Mouse (Mus musculus): ENCODE results near the gene Shc1. TPM values are rescaled to one million over a fixed set of nuclear protein-coding genes. Genes with fewer than 3 reads are reported as not detected.
"Not testable (repeated sequence)": the region's sequence is repeated elsewhere in the genome, so short reads cannot be mapped to it uniquely, and the experiment has no call there.

The Shc1 gene
- polyA plus RNA-seq, 1 experiment: 18.6 TPM

DNA sequence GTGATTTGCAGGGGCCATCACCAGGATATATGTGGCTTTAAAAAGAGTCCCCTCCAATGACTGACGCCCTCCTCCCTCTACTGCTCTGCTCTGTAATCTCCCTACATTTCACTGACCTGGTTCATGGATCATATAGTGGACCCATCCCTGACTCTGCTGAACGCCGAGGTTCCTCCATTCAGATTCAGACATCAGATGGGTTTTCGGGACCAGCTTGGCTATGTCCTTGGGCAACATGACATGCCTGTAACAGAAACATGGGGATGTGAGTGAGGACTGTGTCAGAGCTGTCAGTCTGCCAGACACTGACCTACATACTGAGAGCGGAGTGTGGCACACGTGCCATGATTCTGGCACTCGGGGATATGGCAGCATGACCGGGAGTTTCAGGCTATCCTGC lies 2.1 kb upstream of the Shc1 start:
- DNase-seq (ENCODE audit: extremely low spot score in 1 of 2, low spot score in 1 of 2): no peak

DNA sequence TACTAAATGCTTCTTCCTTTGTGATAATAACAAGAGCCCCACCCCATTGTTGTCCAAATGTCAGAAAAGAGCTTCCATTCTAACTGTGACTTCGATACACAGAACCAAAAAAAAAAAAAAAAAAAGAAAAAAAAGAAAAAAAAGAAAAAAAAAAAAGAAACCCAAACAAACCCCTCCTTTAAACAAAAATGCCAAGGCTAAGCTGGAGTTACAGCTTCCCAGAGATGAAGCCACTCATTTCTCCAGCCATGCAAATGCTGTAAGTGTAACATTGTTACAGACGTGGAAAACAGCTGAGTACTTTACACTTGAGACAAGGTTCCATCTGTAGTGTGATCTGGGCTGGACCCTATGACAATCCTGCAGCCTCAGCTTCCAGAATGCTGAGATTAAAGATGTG lies 1.1 kb upstream of the Shc1 start:
- DNase-seq (ENCODE audit: extremely low spot score in 1 of 2, low spot score in 1 of 2): no peak

DNA sequence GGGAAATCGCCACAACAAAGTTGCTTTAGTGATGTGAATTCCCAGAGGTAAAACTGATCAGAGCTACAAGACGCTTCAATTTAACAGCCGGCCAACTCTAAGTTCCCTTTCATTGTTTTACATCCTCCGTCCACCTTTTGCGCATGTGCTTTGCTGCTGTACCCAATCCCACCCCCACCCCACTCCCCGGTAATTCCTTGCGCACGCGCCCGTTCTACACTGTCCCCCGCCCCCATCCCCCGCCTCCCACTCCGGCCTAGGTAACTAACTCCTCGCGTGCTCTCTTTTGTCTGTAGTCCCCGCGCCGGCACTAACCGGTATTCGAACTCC lies 438 bp upstream of the Shc1 start:
- DNase-seq (ENCODE audit: extremely low spot score in 1 of 2, low spot score in 1 of 2): no peak

DNA sequence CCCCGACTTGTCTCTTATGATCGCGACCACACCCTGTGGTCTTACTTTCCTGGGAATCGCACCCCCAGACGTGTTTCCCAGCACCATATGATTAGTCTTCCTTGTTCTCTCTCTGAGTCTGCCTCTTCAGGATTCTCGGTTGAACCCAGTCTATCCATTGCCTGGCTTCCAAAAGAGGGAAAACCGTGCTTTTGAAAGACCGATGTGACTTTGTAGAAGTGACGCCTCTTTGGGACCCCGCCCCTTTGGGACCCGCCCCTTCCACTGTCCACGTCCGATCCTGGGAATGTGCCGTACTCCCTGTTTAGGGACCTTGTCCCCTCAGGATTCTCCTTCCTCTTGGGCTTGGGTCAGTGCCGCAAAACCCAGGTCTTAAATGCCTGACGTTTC lies 613 bp downstream of the Shc1 start:
- DNase-seq (ENCODE audit: extremely low spot score in 1 of 2, low spot score in 1 of 2): no peak

GRCm38 (mm10) chr3:89419571-89419970 lies 1.3 kb downstream of the Shc1 start:
- no peak for DNase-seq (ENCODE audit: extremely low spot score in 1 of 2, low spot score in 1 of 2)

GRCm38 (mm10) chr3:89419981-89420380 lies 1.7 kb downstream of the Shc1 start:
- DNase-seq (ENCODE audit: extremely low spot score in 1 of 2, low spot score in 1 of 2): no peak

DNA sequence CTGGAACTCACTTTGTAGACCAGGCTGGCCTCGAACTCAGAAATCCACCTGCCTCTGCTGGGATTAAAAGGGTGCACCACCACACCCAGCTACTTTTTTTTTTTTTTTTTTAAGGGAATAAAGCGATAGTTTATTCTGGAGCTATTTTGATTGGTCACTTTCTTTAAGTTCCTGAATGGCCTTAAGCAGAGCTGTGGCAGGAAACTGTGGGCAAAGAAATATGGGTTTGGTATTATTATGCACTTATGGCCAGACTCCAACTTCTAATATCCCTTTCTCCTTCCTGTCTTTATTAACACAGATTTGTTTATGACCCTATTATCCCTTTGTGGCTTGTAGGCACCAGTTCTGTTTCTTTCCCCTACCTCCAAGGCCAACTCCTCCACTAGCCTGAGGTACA lies 2.2 kb downstream of the Shc1 start:
- DNase-seq (ENCODE audit: extremely low spot score in 1 of 2, low spot score in 1 of 2): no peak

DNA sequence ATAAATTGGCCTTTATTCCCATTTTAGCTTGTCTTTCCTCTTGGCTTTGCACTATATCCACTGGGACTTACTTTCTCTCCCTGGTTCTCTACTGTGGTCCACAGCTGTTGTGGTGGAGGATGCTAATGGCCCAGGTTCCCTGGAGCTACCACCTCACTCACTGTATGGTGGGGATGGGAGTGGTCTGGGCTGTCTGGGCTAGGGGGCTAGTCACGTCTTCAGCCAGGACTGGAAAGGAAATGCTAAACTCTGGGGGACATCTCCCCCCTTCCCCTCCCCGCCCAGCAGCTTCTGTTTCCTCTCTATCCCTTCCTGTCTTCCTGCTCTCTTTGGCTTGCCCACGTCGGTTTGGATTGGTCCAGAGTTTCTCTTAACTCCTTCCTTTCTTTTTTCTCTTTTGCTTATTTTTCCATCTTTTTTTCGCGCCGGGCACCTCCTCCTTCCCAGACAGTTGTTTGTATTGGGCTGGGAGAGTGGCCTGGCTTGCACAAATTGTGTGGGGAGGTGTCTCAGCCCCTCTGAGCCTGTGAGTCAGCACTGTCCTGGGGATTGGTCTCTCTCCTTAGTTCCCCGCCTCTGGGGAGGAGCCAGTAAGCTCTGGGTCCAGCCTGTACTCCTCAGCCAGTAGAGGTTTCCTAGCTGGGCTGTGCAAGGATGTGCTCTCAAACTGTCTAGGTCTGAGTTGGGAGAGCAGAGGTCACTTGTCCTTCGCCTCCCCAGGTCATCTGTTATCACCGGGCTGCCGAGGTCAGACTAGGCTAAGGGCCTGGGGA lies 2.9 kb downstream of the Shc1 start:
- DNase-seq (ENCODE audit: extremely low spot score in 1 of 2, low spot score in 1 of 2): peak; percentile 68 to 77

GRCm38 (mm10) chr3:89421810-89422473 lies 3.7 kb downstream of the Shc1 start:
- no peak for DNase-seq (ENCODE audit: extremely low spot score in 1 of 2, low spot score in 1 of 2)

- no peak for DNase-seq (ENCODE audit: extremely low spot score in 1 of 2, low spot score in 1 of 2)
Observed at GRCm38 (mm10) chr3:89422556-89423205, 4.4 kb downstream of the Shc1 start.

DNA sequence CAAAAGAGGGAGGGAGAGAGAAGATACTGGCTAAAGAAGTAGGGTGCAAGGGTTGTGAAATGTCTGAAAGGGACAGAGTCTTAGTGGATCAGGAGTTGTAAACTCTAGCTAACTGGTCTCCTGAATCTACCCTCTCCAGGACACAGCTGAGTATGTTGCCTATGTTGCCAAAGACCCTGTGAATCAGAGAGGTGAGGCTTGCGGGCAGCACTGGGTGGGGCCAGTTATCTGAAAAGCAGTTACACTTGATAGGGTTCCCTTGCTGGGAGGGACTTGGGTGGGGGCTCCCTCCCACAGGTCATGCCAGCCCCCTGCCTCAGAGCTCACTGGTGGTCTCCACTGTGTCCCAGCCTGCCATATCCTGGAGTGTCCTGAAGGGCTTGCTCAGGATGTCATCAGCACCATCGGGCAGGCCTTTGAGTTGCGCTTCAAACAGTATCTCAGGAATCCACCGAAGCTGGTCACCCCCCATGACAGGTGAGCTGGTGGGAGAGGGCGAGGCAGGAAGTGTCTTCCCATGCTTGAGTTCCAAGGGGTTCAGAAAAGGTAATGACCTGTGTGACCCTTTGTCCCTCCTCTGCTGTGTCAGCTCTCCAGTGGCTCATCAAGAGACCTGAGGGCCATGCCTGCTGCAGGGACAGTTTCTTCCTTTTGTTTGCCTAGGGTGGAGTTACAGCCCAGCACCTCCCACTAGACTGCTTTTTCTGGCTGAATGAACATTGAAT lies 6.3 kb downstream of the Shc1 start:
- no peak for DNase-seq (ENCODE audit: extremely low spot score in 1 of 2, low spot score in 1 of 2)

GRCm38 (mm10) chr3:89425141-89425525 lies 6.9 kb downstream of the Shc1 start:
- no peak for DNase-seq (ENCODE audit: extremely low spot score in 1 of 2, low spot score in 1 of 2)

- no peak for DNase-seq (ENCODE audit: extremely low spot score in 1 of 2, low spot score in 1 of 2)
Observed at GRCm38 (mm10) chr3:89425876-89426275, 7.6 kb downstream of the Shc1 start.

- DNase-seq (ENCODE audit: extremely low spot score in 1 of 2, low spot score in 1 of 2): not testable (repeated sequence)
Observed at GRCm38 (mm10) chr3:89429021-89429420, 10.8 kb downstream of the Shc1 start.

DNA sequence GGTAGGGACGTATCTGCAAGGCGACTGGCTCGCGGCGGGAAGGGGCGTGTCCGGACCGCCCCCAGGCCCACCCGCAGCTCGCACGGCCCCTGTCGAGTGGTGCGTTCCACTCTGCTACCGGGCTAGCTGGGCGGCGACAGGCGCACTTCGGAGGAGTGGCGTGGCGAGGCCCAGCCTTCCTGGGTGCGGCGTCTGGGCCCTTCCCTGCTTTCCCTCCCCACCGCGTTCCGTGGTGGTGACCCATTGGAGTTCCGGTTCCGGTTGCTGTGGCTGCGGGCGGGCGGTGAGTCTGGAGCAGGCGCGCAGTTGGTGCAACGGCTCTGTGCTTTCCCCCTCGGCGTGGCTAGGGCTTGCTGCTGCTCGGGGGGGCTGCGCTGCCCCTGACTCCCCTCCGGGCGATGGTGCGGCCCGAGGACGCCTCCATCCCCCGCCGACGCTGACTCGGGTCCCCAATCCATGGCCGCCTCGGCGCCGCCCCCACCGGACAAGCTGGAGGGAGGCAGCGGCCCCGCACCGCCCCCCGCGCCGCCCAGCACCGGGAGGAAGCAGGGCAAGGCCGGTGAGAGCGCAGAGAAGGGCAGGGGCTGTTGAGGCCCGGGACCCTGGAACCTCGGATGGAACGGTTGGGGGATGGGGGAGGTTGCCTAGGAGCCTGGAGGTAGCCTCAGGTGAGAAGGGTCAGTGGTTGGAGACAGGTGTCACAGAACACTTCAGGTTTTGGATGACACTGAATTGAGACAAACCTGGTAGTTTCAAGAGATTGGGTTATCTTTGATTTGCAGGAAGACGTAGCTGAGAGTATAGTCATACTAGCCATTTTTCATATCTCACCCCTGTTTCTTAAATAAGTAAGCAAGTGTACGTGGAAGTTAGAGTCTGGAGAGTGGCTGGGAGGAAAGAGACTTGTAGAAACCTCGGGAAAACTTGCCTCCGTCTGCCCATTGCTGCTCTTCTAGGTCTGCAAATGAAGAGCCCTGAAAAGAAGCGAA lies 12.2 kb downstream of the Shc1 start, which contains the start of gene Pygo2:
Pygo2 (plus strand) TSS at position 44 of the 989 bp plus-strand sequence.
- peak; percentile 93 to 95 for DNase-seq (ENCODE audit: extremely low spot score in 1 of 2, low spot score in 1 of 2)

DNA sequence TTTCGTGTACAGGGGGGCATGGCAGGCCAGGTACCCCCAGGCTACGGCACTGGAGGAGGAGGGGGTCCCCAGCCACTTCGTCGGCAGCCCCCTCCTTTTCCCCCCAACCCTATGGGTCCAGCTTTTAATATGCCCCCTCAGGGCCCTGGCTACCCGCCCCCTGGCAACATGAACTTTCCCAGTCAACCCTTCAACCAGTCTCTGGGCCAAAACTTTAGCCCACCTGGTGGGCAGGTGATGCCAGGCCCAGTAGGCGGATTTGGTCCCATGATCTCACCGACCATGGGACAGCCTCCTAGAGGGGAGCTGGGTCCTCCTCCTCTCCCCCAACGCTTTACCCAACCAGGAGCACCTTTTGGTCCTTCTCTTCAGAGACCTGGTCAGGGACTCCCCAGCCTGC lies 14.4 kb downstream of the Shc1 start:
- no peak for DNase-seq (ENCODE audit: extremely low spot score in 1 of 2, low spot score in 1 of 2)

GRCm38 (mm10) chr3:89434532-89434931 lies 16.3 kb downstream of the Shc1 start:
- DNase-seq (ENCODE audit: extremely low spot score in 1 of 2, low spot score in 1 of 2): no peak

DNA sequence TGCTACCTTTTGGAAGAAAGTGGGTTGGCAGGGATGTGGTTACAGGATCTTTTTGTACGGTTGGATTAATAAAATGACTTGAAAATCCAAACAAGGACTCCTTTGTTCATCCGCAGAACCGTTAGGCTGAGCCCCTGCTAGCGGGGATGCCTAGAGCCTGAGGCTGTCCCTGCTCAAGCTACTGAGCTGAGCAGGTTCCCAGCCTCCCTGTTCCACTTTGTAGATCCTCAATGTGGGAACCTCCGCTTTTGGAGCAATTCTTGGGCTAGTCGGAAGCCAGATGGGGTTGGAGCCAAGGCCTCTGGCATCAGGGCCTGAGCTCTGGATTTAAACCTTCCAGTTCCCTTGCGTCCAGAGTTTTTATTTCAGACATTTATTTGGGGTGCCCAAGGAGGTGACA lies 16.8 kb downstream of the Shc1 start:
- no peak for DNase-seq (ENCODE audit: extremely low spot score in 1 of 2, low spot score in 1 of 2)

- no peak for DNase-seq (ENCODE audit: extremely low spot score in 1 of 2, low spot score in 1 of 2)
Observed at GRCm38 (mm10) chr3:89436176-89437113, 18.2 kb downstream of the Shc1 start, which contains the start of gene Pbxip1. Gene Pbxip1 (plus strand): TSS chr3:89436706.

Measured in frontal cortex, adult 2 months (tissue).